Mouse (Mus musculus): Measurements from ENCODE around the gene BC005537.
"Not testable (repeated sequence)": the region's sequence is repeated elsewhere in the genome, so short reads cannot be mapped to it uniquely, and the experiment has no call there.

Gene BC005537

GRCm38 (mm10) chr13:24801308-24801921 is at the start of gene BC005537:
Gene BC005537, plus strand, starts transcription at chr13:24801657.
- in situ Hi-C loops (cut with MseI, MboI): no loop called here

DNA sequence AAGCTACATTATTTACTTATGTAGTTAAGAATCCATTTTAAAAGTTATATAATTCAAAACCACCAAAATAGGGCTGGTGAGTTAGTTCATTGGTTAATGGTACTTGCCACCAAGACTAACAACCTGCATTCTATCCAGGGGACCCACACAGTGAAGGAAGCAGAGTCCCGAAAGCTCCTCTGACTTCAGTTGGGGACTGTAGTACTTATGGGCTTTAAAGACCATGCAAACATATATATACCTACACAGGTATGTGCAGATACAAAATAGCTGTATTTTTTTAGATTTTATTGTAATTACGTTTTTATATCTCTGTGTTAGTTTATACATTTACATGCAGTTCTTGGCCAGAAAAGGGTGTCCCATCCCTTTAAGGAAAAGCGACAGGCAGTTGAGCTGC is 44.7 kb upstream of the BC005537 start:
- in situ Hi-C loops (cut with MseI, MboI): no loop called here

DNA sequence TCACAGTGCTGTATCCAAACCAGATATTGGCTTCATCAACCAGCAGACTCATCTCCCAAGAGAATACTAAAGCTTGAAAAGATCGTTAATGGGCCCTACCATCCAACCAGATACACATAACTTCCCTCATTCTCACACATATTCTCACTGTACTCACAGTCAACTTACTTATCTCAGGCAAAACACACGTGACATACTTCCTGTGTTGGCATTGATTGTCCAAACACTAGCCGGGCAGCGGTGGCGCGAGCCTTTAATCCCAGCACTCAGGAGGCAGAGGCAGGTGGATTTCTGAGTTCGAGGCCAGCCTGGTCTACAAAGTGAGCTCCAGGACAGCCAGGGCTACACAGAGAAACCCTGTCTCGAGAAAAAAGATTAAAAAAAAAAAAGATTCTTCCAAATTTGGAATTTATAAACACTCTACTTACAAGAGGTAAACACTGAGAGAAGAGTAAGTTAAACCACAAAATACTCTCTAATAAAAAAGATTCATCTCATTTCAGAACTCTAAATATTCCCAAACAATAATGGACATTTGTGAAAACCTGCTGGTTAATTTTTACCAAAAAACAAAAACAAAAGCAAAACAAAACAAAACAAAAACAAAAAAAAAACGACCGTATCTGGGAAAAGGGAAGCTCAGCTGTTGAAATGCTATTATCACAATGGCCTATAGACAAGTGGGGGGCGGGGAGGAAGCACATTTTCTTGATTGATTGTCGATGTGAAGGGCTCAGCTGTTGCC is 43.5 kb upstream of the BC005537 start:
- in situ Hi-C loops (cut with MseI, MboI): no loop called here

- in situ Hi-C loops (cut with MseI, MboI): no loop called here
These were observed 42.0 kb upstream of the BC005537 start for GRCm38 (mm10) chr13:24759451-24759850.

GRCm38 (mm10) chr13:24760351-24760870 is 41.0 kb upstream of the BC005537 start:
- in situ Hi-C loops (cut with MseI, MboI): no loop called here

DNA sequence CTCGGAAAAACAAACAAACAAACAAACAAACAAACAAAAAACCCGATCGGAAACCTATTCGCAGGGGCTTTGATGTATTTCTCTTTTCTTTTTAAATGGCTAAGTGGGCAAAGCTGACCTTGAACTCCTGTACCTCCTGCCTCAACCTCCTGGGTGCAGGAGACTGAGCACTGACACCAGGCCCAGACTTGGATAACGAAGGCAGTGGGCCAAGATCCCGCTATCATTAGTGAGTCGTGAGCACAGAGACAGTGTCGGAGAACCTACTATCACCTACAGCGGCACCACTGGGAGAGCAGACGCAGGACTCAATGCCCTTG is 40.4 kb upstream of the BC005537 start:
- in situ Hi-C loops (cut with MseI, MboI): no loop called here

- in situ Hi-C loops (cut with MseI, MboI): no loop called here
These were observed 39.8 kb upstream of the BC005537 start, which contains the start of gene Gmnn for GRCm38 (mm10) chr13:24761403-24762227. Gene Gmnn, minus strand, starts transcription at chr13:24761923.

DNA sequence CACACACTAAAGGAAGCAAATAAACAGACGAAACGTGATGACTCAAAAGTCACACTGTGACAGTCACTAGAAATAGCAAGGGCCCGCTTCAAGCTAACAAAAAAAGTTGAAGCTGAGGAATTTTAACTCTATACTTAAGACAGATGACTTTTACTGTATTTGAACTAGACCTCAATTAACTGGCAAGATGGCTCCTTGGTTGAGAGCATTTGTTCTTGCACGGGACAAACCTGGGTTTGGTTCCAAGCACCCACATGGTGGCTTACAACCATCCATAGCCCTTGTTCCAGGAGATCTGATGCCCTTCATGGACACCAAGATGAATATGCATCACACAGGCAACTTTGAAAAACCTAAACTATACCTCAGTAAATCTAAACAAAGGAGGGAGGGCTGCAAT is 39.2 kb upstream of the BC005537 start:
- in situ Hi-C loops (cut with MseI, MboI): no loop called here

GRCm38 (mm10) chr13:24767809-24768208 is 33.6 kb upstream of the BC005537 start:
- in situ Hi-C loops (cut with MseI, MboI): not testable (repeated sequence)

GRCm38 (mm10) chr13:24771482-24771881 is 30.0 kb upstream of the BC005537 start:
- in situ Hi-C loops (cut with MseI, MboI): not testable (repeated sequence)

- in situ Hi-C loops (cut with MseI, MboI): no loop called here
These were observed 25.2 kb upstream of the BC005537 start for GRCm38 (mm10) chr13:24776146-24776844.

GRCm38 (mm10) chr13:24778026-24778425 is 23.4 kb upstream of the BC005537 start:
- in situ Hi-C loops (cut with MseI, MboI): no loop called here

DNA sequence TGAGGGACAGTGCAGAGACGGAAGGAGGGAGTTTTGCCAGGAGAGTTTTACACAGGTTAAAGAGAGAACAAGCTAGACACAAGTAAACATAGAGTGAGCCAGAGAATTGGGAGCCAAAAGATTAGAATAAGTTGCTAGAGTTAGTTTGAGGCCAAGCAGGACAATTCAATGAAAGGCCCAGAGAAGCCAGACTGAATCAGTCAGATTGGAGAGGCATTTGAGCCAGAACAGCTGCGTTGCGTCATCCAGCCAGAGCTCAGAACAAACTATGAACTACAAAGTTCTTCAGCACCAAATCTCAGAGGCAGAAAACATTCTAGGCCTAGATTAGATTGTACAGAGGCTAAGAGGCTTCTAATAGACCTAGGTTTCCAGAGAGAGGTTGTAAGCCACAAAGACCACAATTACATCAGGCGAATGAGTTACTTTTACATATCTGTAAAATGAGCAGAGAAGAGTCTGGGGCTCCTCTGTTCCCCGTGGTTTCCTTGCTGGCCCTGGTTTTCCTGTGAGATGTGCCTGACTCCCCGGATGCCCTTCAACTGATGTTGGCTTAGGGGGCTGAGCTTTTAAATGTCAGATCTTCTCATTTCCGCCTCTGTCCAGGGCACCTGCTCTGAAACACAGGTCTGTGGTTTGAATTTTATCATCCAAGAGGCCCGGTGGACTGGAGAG is 22.6 kb upstream of the BC005537 start:
- in situ Hi-C loops (cut with MseI, MboI): no loop called here

- in situ Hi-C loops (cut with MseI, MboI): no loop called here
These were observed 19.5 kb upstream of the BC005537 start for GRCm38 (mm10) chr13:24781916-24782315.

DNA sequence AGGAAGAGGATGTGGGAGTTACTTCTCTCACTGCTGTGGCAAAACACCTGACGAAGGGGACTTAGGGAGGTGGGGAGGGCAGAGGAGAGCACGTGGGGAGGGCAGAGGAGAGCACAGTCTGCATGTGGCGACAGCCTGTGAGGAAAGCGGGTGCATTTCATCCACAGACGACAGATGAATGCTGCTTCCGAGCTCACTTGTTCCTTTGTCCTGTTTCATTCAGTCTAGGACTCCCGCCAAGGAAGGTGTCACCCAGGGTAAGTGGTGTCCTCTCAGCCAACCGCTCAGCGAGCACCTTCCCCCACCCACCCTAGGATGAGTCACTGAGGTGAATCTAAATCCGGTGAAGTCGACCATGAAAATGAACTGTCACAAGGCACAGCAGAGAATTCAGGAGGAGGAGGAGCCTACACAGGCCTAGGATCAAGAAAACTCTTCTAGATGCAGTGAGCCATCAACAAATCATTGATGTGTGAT is 15.4 kb upstream of the BC005537 start:
- in situ Hi-C loops (cut with MseI, MboI): no loop called here

DNA sequence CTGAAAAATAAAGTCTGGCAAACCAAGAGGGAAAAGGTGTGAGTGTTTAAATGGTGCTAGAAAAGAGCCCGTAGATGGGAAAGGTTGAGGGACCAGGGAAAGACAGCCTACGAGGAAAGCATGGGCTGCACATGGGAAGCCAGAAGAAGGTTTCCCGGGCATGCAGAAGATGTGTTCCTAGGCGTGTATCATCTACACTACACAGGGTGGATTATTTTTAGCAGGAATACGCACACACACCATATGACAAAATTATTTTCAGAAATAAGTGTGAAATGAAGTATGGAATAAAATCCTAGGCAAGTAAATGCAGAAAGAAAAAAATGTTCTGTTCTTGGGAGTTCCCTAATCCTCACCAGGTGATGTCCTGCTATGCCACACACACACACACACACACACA is 14.0 kb upstream of the BC005537 start:
- in situ Hi-C loops (cut with MseI, MboI): no loop called here

- in situ Hi-C loops (cut with MseI, MboI): no loop called here
These were observed 10.1 kb upstream of the BC005537 start for GRCm38 (mm10) chr13:24791349-24791748.

DNA sequence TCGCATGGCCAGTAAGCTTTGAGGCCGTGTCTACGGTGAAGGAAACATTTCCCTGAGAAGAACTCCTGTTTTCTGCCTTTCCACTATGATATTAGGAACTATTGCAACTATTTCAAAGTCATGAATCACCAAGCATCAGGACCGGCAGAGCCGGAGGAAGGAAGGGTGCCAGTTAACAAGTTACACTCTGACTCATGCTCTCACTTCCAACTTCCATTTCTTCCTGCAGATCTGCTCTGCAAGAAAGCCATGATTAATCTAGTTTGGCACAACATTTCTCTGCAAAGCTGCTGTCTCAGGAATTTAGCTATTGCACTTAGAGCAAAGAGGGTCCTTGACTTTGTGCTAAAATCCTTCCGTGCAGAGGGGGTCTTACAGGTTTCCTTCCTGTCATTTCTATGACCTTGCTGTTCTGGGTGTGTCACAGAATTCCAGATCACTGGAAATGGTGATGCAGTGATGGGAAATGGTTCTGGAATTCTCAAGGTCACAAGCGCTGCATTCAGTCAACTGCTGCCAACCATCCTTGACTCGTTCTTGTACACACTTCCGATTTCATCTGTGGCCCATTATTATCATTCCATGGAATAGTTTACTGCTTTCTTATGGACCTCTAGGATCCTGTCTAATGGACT is 8.9 kb upstream of the BC005537 start:
- in situ Hi-C loops (cut with MseI, MboI): no loop called here

DNA sequence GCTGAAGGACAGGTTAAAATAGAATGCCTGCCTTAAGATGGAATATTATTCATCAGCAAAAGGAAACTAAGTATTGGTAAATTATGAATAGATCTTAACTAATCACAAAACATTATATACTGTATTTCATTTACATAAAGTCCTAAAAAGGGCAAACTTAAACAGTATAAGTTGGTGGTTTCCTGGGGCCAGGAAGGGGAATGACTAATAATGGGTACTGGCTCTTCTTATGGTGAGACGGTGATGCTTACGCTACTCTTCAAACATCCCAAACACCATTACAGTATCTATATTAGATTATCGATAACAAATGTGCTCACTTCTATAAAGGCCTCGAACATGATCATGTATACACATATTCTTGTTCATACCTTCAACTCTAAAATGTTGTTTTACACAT is 2.8 kb upstream of the BC005537 start:
- in situ Hi-C loops (cut with MseI, MboI): no loop called here

- in situ Hi-C loops (cut with MseI, MboI): no loop called here
These were observed 2.1 kb upstream of the BC005537 start for GRCm38 (mm10) chr13:24799378-24799777.
